Mouse (Mus musculus) kidney, postnatal 36 days (tissue): Measurements from ENCODE around the gene Abl2.

Experiments
- DNase-seq, 2 experiments: peaks; one replicate each; pipeline ENCODE4 v3.0.0; 2021 to 2022; ENCODE audit warnings: mixed read lengths in 2 of 2

Gene Abl2

GRCm38 (mm10) chr1:156589811-156590305 lies 31.3 kb downstream of the Abl2 start:
- no peak for DNase-seq

GRCm38 (mm10) chr1:156590357-156590756 lies 31.8 kb downstream of the Abl2 start:
- DNase-seq, result no peak

- DNase-seq, result no peak
Observed at GRCm38 (mm10) chr1:156593267-156593666, 34.7 kb downstream of the Abl2 start.

- no peak for DNase-seq
Observed at GRCm38 (mm10) chr1:156597089-156597488, 38.5 kb downstream of the Abl2 start.

- DNase-seq, result no peak
Observed at GRCm38 (mm10) chr1:156602545-156602944, 44.0 kb downstream of the Abl2 start.

GRCm38 (mm10) chr1:156605094-156605866 lies 46.7 kb downstream of the Abl2 start:
- peak; percentile 31 to 50 for DNase-seq

GRCm38 (mm10) chr1:156605940-156606339 lies 47.4 kb downstream of the Abl2 start:
- DNase-seq, result no peak

GRCm38 (mm10) chr1:156608496-156608895 lies 49.9 kb downstream of the Abl2 start:
- no peak for DNase-seq

GRCm38 (mm10) chr1:156610257-156610656 lies 51.7 kb downstream of the Abl2 start:
- no peak for DNase-seq

GRCm38 (mm10) chr1:156613855-156614530 lies 55.4 kb downstream of the Abl2 start:
- DNase-seq, result peak; percentile 70 to 75

- DNase-seq, result no peak
Observed at GRCm38 (mm10) chr1:156614710-156615109, 56.1 kb downstream of the Abl2 start.

GRCm38 (mm10) chr1:156615381-156616133 lies 57.0 kb downstream of the Abl2 start:
- peak; percentile 87 to 92 for DNase-seq

- DNase-seq, result no peak
Observed at GRCm38 (mm10) chr1:156616989-156617598, 58.5 kb downstream of the Abl2 start.

GRCm38 (mm10) chr1:156617811-156618210 lies 59.2 kb downstream of the Abl2 start:
- no peak for DNase-seq

- no peak for DNase-seq
Observed at GRCm38 (mm10) chr1:156620292-156620909, 61.8 kb downstream of the Abl2 start.

GRCm38 (mm10) chr1:156620951-156621350 lies 62.4 kb downstream of the Abl2 start:
- no peak for DNase-seq

GRCm38 (mm10) chr1:156624231-156624630 lies 65.6 kb downstream of the Abl2 start:
- no peak for DNase-seq

GRCm38 (mm10) chr1:156626729-156627128 lies 68.1 kb downstream of the Abl2 start:
- DNase-seq, result peak in 1 of 2 experiments; percentile 31

GRCm38 (mm10) chr1:156629984-156630383 lies 71.4 kb downstream of the Abl2 start:
- DNase-seq, result no peak

GRCm38 (mm10) chr1:156630965-156631364 lies 72.4 kb downstream of the Abl2 start:
- DNase-seq, result peak in 1 of 2 experiments; percentile 53

- DNase-seq, result peak; percentile 27 to 58
Observed at GRCm38 (mm10) chr1:156633095-156633494, 74.5 kb downstream of the Abl2 start.

- DNase-seq, result no peak
Observed at GRCm38 (mm10) chr1:156635148-156635547, 76.6 kb downstream of the Abl2 start.
